Mouse (Mus musculus) left cerebral cortex, postnatal 4 days (tissue): ENCODE results near the gene Idh1. TPM values are rescaled to one million over a fixed set of nuclear protein-coding genes. Genes with fewer than 3 reads are reported as not detected.

Experiments used
- DNase-seq: peaks from one replicate; pipeline ENCODE4 v3.0.0-alpha.2; 2022
- intact Hi-C: fragments of 180-260 bp; cut with DNase I; formaldehyde crosslinking; loops from one replicate; pipeline ENCODE4 v1.15.1; 2025
- total RNA-seq, 2 experiments: library from RNA; stranded (reverse); gene quantifications; 2 replicates each; pipeline ENCODE4 v1.2.3; 2021

Gene Idh1
- total RNA-seq, 2 experiments from 2014 or later = 322 to 358 TPM

- intact Hi-C loops = no loop called here
- no peak for DNase-seq
These were observed 66.9 kb downstream of the Idh1 start, which contains the start of gene Gm28845 for GRCm38 (mm10) chr1:65119438-65119837. Gene Gm28845 (minus strand): TSS chr1:65119558.

- no peak for DNase-seq
- intact Hi-C loops = no loop called here
These were observed 68.0 kb downstream of the Idh1 start for GRCm38 (mm10) chr1:65118150-65118913.

- DNase-seq = no peak
- intact Hi-C loops = loop anchor here (5.0 kb wide), 1 partner anchor 64 kb away; no protein-coding TSS in a partner anchor
These were observed 72.6 kb downstream of the Idh1 start for GRCm38 (mm10) chr1:65113536-65114172.

GRCm38 (mm10) chr1:65112807-65113196, 73.5 kb downstream of the Idh1 start:
- intact Hi-C loops = loop anchor here (5.0 kb wide), 1 partner anchor 64 kb away; no protein-coding TSS in a partner anchor
- no peak for DNase-seq

GRCm38 (mm10) chr1:65112031-65112806, 74.1 kb downstream of the Idh1 start:
- peak; percentile 71 for DNase-seq
- intact Hi-C loops = loop anchor here (5.0 kb wide), 1 partner anchor 65 kb away; no protein-coding TSS in a partner anchor

GRCm38 (mm10) chr1:65109756-65110435, 76.4 kb downstream of the Idh1 start:
- DNase-seq = no peak
- intact Hi-C loops = loop anchor here (5.0 kb wide), 1 partner anchor 67 kb away; no protein-coding TSS in a partner anchor

- DNase-seq = no peak
- intact Hi-C loops = no loop called here
These were observed 77.1 kb downstream of the Idh1 start for GRCm38 (mm10) chr1:65109196-65109595.

Other genes starting within 250 kb of the Idh1 start
- gene Plekhm3, start 229.7 kb downstream of the Idh1 start, total RNA-seq = 10 to 100 TPM; 22.2 to 25.2 TPM
- not detected for gene Akr1cl, start 153.7 kb downstream of the Idh1 start, total RNA-seq
- not detected for gene Cryge, start 135.4 kb downstream of the Idh1 start, total RNA-seq
- not detected for gene Crygd, start 123.0 kb downstream of the Idh1 start, total RNA-seq
- not detected for gene Crygc, start 112.8 kb downstream of the Idh1 start, total RNA-seq
- not detected for gene Crygb, start 104.2 kb downstream of the Idh1 start, total RNA-seq
- gene Cryga, start 83.1 kb downstream of the Idh1 start, total RNA-seq = under 1 TPM in 1 of 2 experiments, not detected in 1; 0.97 TPM
- under 1 TPM in 1 of 2 experiments, not detected in 1; 0.52 TPM for gene Gm28845, start 66.9 kb downstream of the Idh1 start, total RNA-seq
- 1 to 10 TPM; 5.6 to 9.1 TPM for gene D630023F18Rik, start 63.3 kb downstream of the Idh1 start, total RNA-seq
- 10 to 100 TPM; 42.7 to 45.2 TPM for gene Pikfyve, start 183 bp upstream of the Idh1 start, total RNA-seq
- 1 to 10 TPM; 2.6 to 2.9 TPM for gene Pth2r, start 95.6 kb upstream of the Idh1 start, total RNA-seq